Mouse (Mus musculus): Measurements from ENCODE around the gene Babam2. TPM values are rescaled to one million over a fixed set of nuclear protein-coding genes. Genes with fewer than 3 reads are reported as not detected.
A peak's percentile ranks its signal among the peaks of the same experiment; 100 is the strongest.

Babam2 gene
- total RNA-seq, 2 experiments from 2014 or later = 41.3 to 44.5 TPM

- DNase-seq (ENCODE audit: low spot score in 2 of 2) = peak; percentile 66 to 72
- intact Hi-C loops (cut with DNase I) = no loop called here
These were observed 7.5 kb downstream of the Babam2 start for GRCm38 (mm10) chr5:31704971-31705370.

- no peak for DNase-seq (ENCODE audit: low spot score in 2 of 2)
- intact Hi-C loops (cut with DNase I) = no loop called here
These were observed 9.3 kb downstream of the Babam2 start for GRCm38 (mm10) chr5:31706826-31707225.

GRCm38 (mm10) chr5:31709389-31709788 lies 11.9 kb downstream of the Babam2 start:
- no peak for DNase-seq (ENCODE audit: low spot score in 2 of 2)
- intact Hi-C loops (cut with DNase I) = no loop called here

- intact Hi-C loops (cut with DNase I) = no loop called here
- no peak for DNase-seq (ENCODE audit: low spot score in 2 of 2)
These were observed 15.8 kb downstream of the Babam2 start for GRCm38 (mm10) chr5:31713280-31713711.

- DNase-seq (ENCODE audit: low spot score in 2 of 2) = no peak
- intact Hi-C loops (cut with DNase I) = no loop called here
These were observed 16.4 kb downstream of the Babam2 start for GRCm38 (mm10) chr5:31713841-31714264.

- intact Hi-C loops (cut with DNase I) = no loop called here
- DNase-seq (ENCODE audit: low spot score in 2 of 2) = no peak
These were observed 18.1 kb downstream of the Babam2 start for GRCm38 (mm10) chr5:31715486-31716150.

GRCm38 (mm10) chr5:31724519-31724918 lies 27.0 kb downstream of the Babam2 start:
- intact Hi-C loops (cut with DNase I) = no loop called here
- no peak for DNase-seq (ENCODE audit: low spot score in 2 of 2)

GRCm38 (mm10) chr5:31725885-31726284 lies 28.4 kb downstream of the Babam2 start:
- no peak for DNase-seq (ENCODE audit: low spot score in 2 of 2)
- intact Hi-C loops (cut with DNase I) = no loop called here

- intact Hi-C loops (cut with DNase I) = no loop called here
- no peak for DNase-seq (ENCODE audit: low spot score in 2 of 2)
These were observed 30.0 kb downstream of the Babam2 start for GRCm38 (mm10) chr5:31727456-31727855.

GRCm38 (mm10) chr5:31732644-31733338 lies 35.3 kb downstream of the Babam2 start:
- intact Hi-C loops (cut with DNase I) = no loop called here

GRCm38 (mm10) chr5:31741931-31742330 lies 44.4 kb downstream of the Babam2 start:
- intact Hi-C loops (cut with DNase I) = no loop called here
- no peak for DNase-seq (ENCODE audit: low spot score in 2 of 2)

More at GRCm38 (mm10) chr5:31732644-31733338, 35.3 kb downstream of the Babam2 start:
- no peak for DNase-seq (ENCODE audit: low spot score in 2 of 2)

- intact Hi-C loops (cut with DNase I) = no loop called here
- no peak for DNase-seq (ENCODE audit: low spot score in 2 of 2)
These were observed 45.1 kb downstream of the Babam2 start for GRCm38 (mm10) chr5:31742521-31743031.

- no peak for DNase-seq (ENCODE audit: low spot score in 2 of 2)
- intact Hi-C loops (cut with DNase I) = no loop called here
These were observed 51.9 kb downstream of the Babam2 start for GRCm38 (mm10) chr5:31749401-31749800.

GRCm38 (mm10) chr5:31750231-31750925 lies 52.9 kb downstream of the Babam2 start:
- intact Hi-C loops (cut with DNase I) = no loop called here

GRCm38 (mm10) chr5:31750955-31751354 lies 53.5 kb downstream of the Babam2 start:
- no peak for DNase-seq (ENCODE audit: low spot score in 2 of 2)
- intact Hi-C loops (cut with DNase I) = no loop called here

More at GRCm38 (mm10) chr5:31750231-31750925, 52.9 kb downstream of the Babam2 start:
- peak; percentile 33 to 53 for DNase-seq (ENCODE audit: low spot score in 2 of 2)

- no peak for DNase-seq (ENCODE audit: low spot score in 2 of 2)
- intact Hi-C loops (cut with DNase I) = no loop called here
These were observed 57.1 kb downstream of the Babam2 start for GRCm38 (mm10) chr5:31754634-31755033.

GRCm38 (mm10) chr5:31755255-31755654 lies 57.8 kb downstream of the Babam2 start:
- no peak for DNase-seq (ENCODE audit: low spot score in 2 of 2)
- intact Hi-C loops (cut with DNase I) = no loop called here

- intact Hi-C loops (cut with DNase I) = no loop called here
- DNase-seq (ENCODE audit: low spot score in 2 of 2) = no peak
These were observed 61.0 kb downstream of the Babam2 start for GRCm38 (mm10) chr5:31758310-31759091.

- no peak for DNase-seq (ENCODE audit: low spot score in 2 of 2)
- intact Hi-C loops (cut with DNase I) = loop anchor here (10.0 kb wide), 1 partner anchor 123 kb away; no protein-coding TSS in a partner anchor
These were observed 64.4 kb downstream of the Babam2 start for GRCm38 (mm10) chr5:31761836-31762235.
